Mouse (Mus musculus) ES-E14 (cell line): Measurements from ENCODE around the gene Usp35. TPM values are rescaled to one million over a fixed set of nuclear protein-coding genes. Genes with fewer than 3 reads are reported as not detected.

Experiments
- DNase-seq: peaks from one replicate; pipeline ENCODE4 v3.0.0-alpha.2; 2013; ENCODE audit warnings: low read depth, low spot score
- H3K27ac ChIP-seq: 2 replicates; pipeline ENCODE4 v1.5.1; 2012; ENCODE audit warnings: low read depth, mild to moderate bottlenecking, low read length, moderate library complexity, mixed read lengths; ENCODE audit not compliant: poor library complexity, insufficient read depth, severe bottlenecking
- H3K36me3 ChIP-seq: 2 replicates; pipeline ENCODE4 v1.6.1; 2012; ENCODE audit warnings: mild to moderate bottlenecking, low read length, moderate library complexity, mixed read lengths; ENCODE audit not compliant: control insufficient read depth, poor library complexity, insufficient read depth, severe bottlenecking
- H3K4me1 ChIP-seq, 2 experiments: fragments of 150-350 bp in 1 of 2; sonication (generic) in 1 of 2; 2 replicates each; pipeline ENCODE4 v1.6.1; 2012; ENCODE audit warnings: low read length in 2 of 2, mild to moderate bottlenecking in 1 of 2, mixed read lengths in 1 of 2; ENCODE audit not compliant: control insufficient read depth in 2 of 2, insufficient read depth in 2 of 2, poor library complexity in 1 of 2
- H3K4me3 ChIP-seq, 2 experiments: fragments of 150-350 bp in 1 of 2; sonication (generic) in 1 of 2; 2 replicates each; pipeline ENCODE4 v1.5.1; 2012; ENCODE audit warnings: low read length in 2 of 2, low read depth in 1 of 2, mild to moderate bottlenecking in 1 of 2, mixed read lengths in 1 of 2; ENCODE audit not compliant: insufficient read depth in 1 of 2, poor library complexity in 1 of 2, severe bottlenecking in 1 of 2
- H3K9ac ChIP-seq: 2 replicates; pipeline ENCODE4 v1.6.1; 2012; ENCODE audit warnings: low read depth, mild to moderate bottlenecking, low read length, mixed read lengths; ENCODE audit not compliant: poor library complexity, insufficient read depth, severe bottlenecking
- H3K9me3 ChIP-seq: fragments of 150-350 bp; sonication (generic); 2 replicates; pipeline ENCODE4 v1.6.1; 2012; ENCODE audit warnings: low read depth, mild to moderate bottlenecking, low read length; ENCODE audit not compliant: control insufficient read depth, insufficient read depth
- CHD2 ChIP-seq: IDR thresholded peaks from 2 replicates; pipeline ENCODE4 v1.6.1; 2014; ENCODE audit warnings: mild to moderate bottlenecking, low read depth, low read length, inconsistent platforms
- HCFC1 ChIP-seq: IDR thresholded peaks from 2 replicates; pipeline ENCODE4 v1.6.1; 2012; ENCODE audit warnings: low read length, inconsistent platforms, borderline replicate concordance; ENCODE audit not compliant: insufficient read depth
- MAFK ChIP-seq: IDR thresholded peaks from 2 replicates; pipeline ENCODE4 v1.6.1; 2014; ENCODE audit warnings: mild to moderate bottlenecking, low read depth, low read length, inconsistent platforms; ENCODE audit not compliant: insufficient read depth
- ZC3H11A ChIP-seq: IDR thresholded peaks from 2 replicates; pipeline ENCODE4 v1.6.1; 2012; ENCODE audit warnings: low read depth, mild to moderate bottlenecking, inconsistent platforms, low read length, borderline replicate concordance
- ZNF384 ChIP-seq: IDR thresholded peaks from 2 replicates; pipeline ENCODE4 v1.6.1; 2012; ENCODE audit warnings: low read depth, low read length, inconsistent platforms
- in situ Hi-C, 2 experiments: fragments of 600-800 bp; cut with MboI; formaldehyde crosslinking; loops; one replicate each; pipeline ENCODE4 v1.15.1; 2025; ENCODE audit warnings: low sequenced_read_pairs in 2 of 2, inconsistent platforms in 1 of 2; ENCODE audit not compliant: unreplicated experiment in 2 of 2
- total RNA-seq: library from RNA; depleted of rRNA; stranded (reverse); fragments of 300-350 nt; gene quantifications from 2 replicates; pipeline ENCODE4 v1.2.3, GENCODE M21; 2012

Usp35 gene
- total RNA-seq, 1 experiment: 5.8 TPM

GRCm38 (mm10) chr7:97349438-97349837 lies 17.6 kb upstream of the Usp35 start:
- Histone ChIP-seq H3K27ac (no peak overlapping the region), H3K9ac (no peak overlapping the region), H3K4me3 (no peak overlapping the region), H3K36me3 (no peaks in the 10 kb centered on the region), H3K9me3 (no peaks in the 10 kb centered on the region), H3K4me1 (peaks cover 2 to 12% of the 10 kb centered on the region in 2 experiments; a peak in 2 of 4 replicates)
- TF ChIP-seq HCFC1: no peak
- no peak for TF ChIP-seq ZNF384
- no peak for TF ChIP-seq MAFK
- TF ChIP-seq ZC3H11A: no peak
- no peak for TF ChIP-seq CHD2
- DNase-seq: no peak
- in situ Hi-C loops: no loop called here

GRCm38 (mm10) chr7:97348836-97349235 lies 17.0 kb upstream of the Usp35 start:
- no peak for TF ChIP-seq CHD2
- no peak for TF ChIP-seq ZC3H11A
- TF ChIP-seq HCFC1: no peak
- TF ChIP-seq MAFK: no peak
- TF ChIP-seq ZNF384: no peak
- Histone ChIP-seq H3K4me3 (no peak overlapping the region), H3K4me1 (peaks cover 4 to 18% of the 10 kb centered on the region in 2 experiments; a peak in 3 of 4 replicates), H3K9me3 (no peaks in the 10 kb centered on the region), H3K9ac (no peak overlapping the region), H3K27ac (no peak overlapping the region), H3K36me3 (no peaks in the 10 kb centered on the region)
- in situ Hi-C loops: no loop called here
- DNase-seq: no peak

GRCm38 (mm10) chr7:97348318-97348717 lies 16.5 kb upstream of the Usp35 start:
- TF ChIP-seq HCFC1: no peak
- no peak for TF ChIP-seq CHD2
- TF ChIP-seq ZC3H11A: no peak
- H3K9me3 ChIP-seq: no peaks in the 10 kb centered on the region

GRCm38 (mm10) chr7:97347464-97347863 lies 15.6 kb upstream of the Usp35 start:
- Histone ChIP-seq H3K9ac (no peak overlapping the region), H3K4me3 (no peak overlapping the region), H3K9me3 (no peaks in the 10 kb centered on the region), H3K4me1 (peaks cover 8 to 26% of the 10 kb centered on the region in 2 experiments; a peak in 3 of 4 replicates), H3K36me3 (no peaks in the 10 kb centered on the region), H3K27ac (no peak overlapping the region)
- TF ChIP-seq ZC3H11A (no peak), MAFK (no peak), HCFC1 (no peak), CHD2 (no peak), ZNF384 (no peak)
- in situ Hi-C loops: no loop called here
- DNase-seq: no peak

More at GRCm38 (mm10) chr7:97348318-97348717, 16.5 kb upstream of the Usp35 start:
- in situ Hi-C loops: no loop called here
- no peak overlapping the region for H3K9ac ChIP-seq
- no peak for DNase-seq
- H3K27ac ChIP-seq: no peak overlapping the region
- H3K4me3 ChIP-seq: no peak overlapping the region
- peaks cover 7 to 22% of the 10 kb centered on the region in 2 experiments; a peak in 3 of 4 replicates for H3K4me1 ChIP-seq
- H3K36me3 ChIP-seq: no peaks in the 10 kb centered on the region

- H3K9me3 ChIP-seq: no peaks in the 10 kb centered on the region
- peaks cover 12 to 26% of the 10 kb centered on the region in 2 experiments; a peak in 3 of 4 replicates for H3K4me1 ChIP-seq
- no peak overlapping the region for H3K27ac ChIP-seq
- H3K36me3 ChIP-seq: no peaks in the 10 kb centered on the region
- DNase-seq: no peak
- no peak overlapping the region for H3K9ac ChIP-seq
- in situ Hi-C loops: no loop called here
- no peak overlapping the region for H3K4me3 ChIP-seq
- TF ChIP-seq ZC3H11A (no peak), ZNF384 (no peak), HCFC1 (no peak), CHD2 (no peak), MAFK (no peak)
Measured at GRCm38 (mm10) chr7:97346822-97347166, 15.0 kb upstream of the Usp35 start.
